8 mouse cellular contexts compared by ENCODE assay signal in genomic region chr9:119444738-119445429, GRCm38 (mm10). TPM values are rescaled to one million over a fixed set of nuclear protein-coding genes. Genes with fewer than 3 reads are reported as not detected.
DNase-seq lines count a peak whose midpoint lies in the region; ATAC-seq and TF ChIP-seq lines count a peak whose summit lies in the region.

Gene Exog (plus strand): TSS chr9:119444943.

- peak; percentile 55 for TF ChIP-seq CTCF in E14TG2a.4 (conservative IDR thresholded peaks at IDR 0.05; ENCODE audit: low read length)

- no peaks in the 10 kb centered on the region for H3K9me3 ChIP-seq in E14TG2a.4 (ENCODE audit: low read length)
- H3K9me3 ChIP-seq in forebrain, embryonic 13.5 days (replicated peaks) = no peaks in the 10 kb centered on the region
- H3K9me3 ChIP-seq in neural tube, embryonic 15.5 days (replicated peaks) = no peaks in the 10 kb centered on the region

- no peaks in the 10 kb centered on the region for H3K27me3 ChIP-seq in E14TG2a.4 (ENCODE audit: insufficient read depth, low read length)
- H3K27me3 ChIP-seq in forebrain, embryonic 13.5 days = no peaks in the 10 kb centered on the region
- H3K27me3 ChIP-seq in neural tube, embryonic 15.5 days (replicated peaks) = no peaks in the 10 kb centered on the region

- peak within 1 kb of the TSS; percentile 97 for H3K4me3 ChIP-seq in E14TG2a.4 (replicated peaks; ENCODE audit: low read length)
- peak within 1 kb of the TSS; percentile 88 for H3K4me3 ChIP-seq in forebrain, embryonic 13.5 days
- peak within 1 kb of the TSS; percentile 82 for H3K4me3 ChIP-seq in neural tube, embryonic 15.5 days (replicated peaks)

- H3K4me1 ChIP-seq in E14TG2a.4 (replicated peaks; ENCODE audit: low read depth, low read length) = peaks cover 23% of the 10 kb centered on the region
- H3K4me1 ChIP-seq in forebrain, embryonic 13.5 days = peaks cover 14% of the 10 kb centered on the region
- peaks cover 18% of the 10 kb centered on the region for H3K4me1 ChIP-seq in neural tube, embryonic 15.5 days

- H3K27ac ChIP-seq in forebrain, embryonic 13.5 days = peak within 1 kb of the TSS; percentile 88
- H3K27ac ChIP-seq in neural tube, embryonic 15.5 days (replicated peaks) = peak within 1 kb of the TSS; percentile 87

- peak within 1 kb of the TSS; percentile 96 for H3K9ac ChIP-seq in forebrain, embryonic 13.5 days
- H3K9ac ChIP-seq in neural tube, embryonic 15.5 days (replicated peaks) = peak within 1 kb of the TSS; percentile 88

- WGBS in forebrain, embryonic 13.5 days = 0% methylated on average over 52 of the region's 52 CpGs
- under 1% methylated on average over 52 of the region's 52 CpGs for WGBS in neural tube, embryonic 15.5 days

- intact Hi-C loops in heart, postnatal 14 days (cut with DNase I) = no loop called here

- H3K36me3 ChIP-seq in E14TG2a.4 (ENCODE audit: insufficient read depth, low read length) = peaks cover 43% of the 10 kb centered on the region
- H3K36me3 ChIP-seq in forebrain, embryonic 13.5 days (ENCODE audit: poor library complexity, severe bottlenecking) = peaks cover 41% of the 10 kb centered on the region
- peaks cover 35% of the 10 kb centered on the region for H3K36me3 ChIP-seq in neural tube, embryonic 15.5 days

- peak; percentile 90 for DNase-seq in c-Kit-positive CD71-positive TER-119-positive erythroid progenitor cells, embryonic 14.5 days (ENCODE audit: low spot score)
- peak; percentile 99 for DNase-seq in heart, postnatal 14 days
- peak; percentile 98 for DNase-seq in layer of hippocampus, adult 11-12 months (ENCODE audit: low spot score)
- peak; percentile 96 to 98 for DNase-seq in lung, adult 18-20 months
- peak; percentile 97 for DNase-seq in testis, postnatal 14 days (ENCODE audit: low spot score)

- peak within 1 kb of the TSS; percentile 79 for H3K4me2 ChIP-seq in forebrain, embryonic 13.5 days
- H3K4me2 ChIP-seq in neural tube, embryonic 15.5 days = peak within 1 kb of the TSS; percentile 87

- ATAC-seq in forebrain, embryonic 13.5 days = peak; percentile 96
- ATAC-seq in neural tube, embryonic 15.5 days (ENCODE audit: low FRiP score) = peak; percentile 94

RNA-seq across cellular contexts. Expression of gene Exog, which starts in this region (rescaled TPM):
- 46.3 and 52.6 TPM in 2 replicates for polyA plus RNA-seq in forebrain, embryonic 13.5 days (2015; fragmentation: Nextera tagmentation; extraction: Ambion mirVana)
- total RNA-seq in heart, postnatal 14 days (2021) = 1 to 10 TPM; 2.4 to 3.2 TPM
- 44.9 and 50.1 TPM in 2 replicates for polyA plus RNA-seq in neural tube, embryonic 15.5 days (2015; fragmentation: Nextera tagmentation; extraction: Ambion mirVana)

Comparison
In these comparisons a context has a peak if more than half of its experiments do, and no peak if none do; other contexts are left out.
1. Peak in every context shown above with its lines: DNase-seq, ATAC-seq, H3K4me3 ChIP-seq and H3K27ac ChIP-seq.